Mouse (Mus musculus): ENCODE measurements around the gene Brpf1. TPM values are rescaled to one million over a fixed set of nuclear protein-coding genes. Genes with fewer than 3 reads are reported as not detected.
A peak's percentile ranks its signal among the peaks of the same experiment; 100 is the strongest.

Brpf1 gene
- polyA plus RNA-seq, 1 experiment: 6.0 TPM

DNA sequence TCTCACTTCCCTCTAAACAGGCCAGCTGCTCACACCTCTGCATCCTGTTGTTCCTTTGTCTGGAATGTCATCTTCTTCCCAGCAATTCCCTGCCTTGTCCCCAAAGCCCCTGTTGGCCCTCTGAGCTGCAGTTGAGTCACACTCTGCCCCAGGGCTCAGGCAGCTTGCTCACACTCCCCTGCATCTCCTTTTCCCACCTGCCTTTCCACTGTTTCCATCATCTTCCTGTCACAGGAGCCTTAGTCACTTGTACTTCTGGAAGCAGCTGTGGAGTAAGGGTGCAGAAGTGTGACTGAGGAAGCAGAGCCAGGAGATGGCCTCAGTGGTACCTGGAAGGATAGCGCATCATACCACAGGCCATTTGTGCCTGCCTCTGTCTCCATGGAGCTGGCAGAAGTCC lies 55.3 kb downstream of the Brpf1 start:
- no peak for TF ChIP-seq GATA1 (IDR thresholded peaks at IDR 0.05; ENCODE audit: low read length)
- no peak for TF ChIP-seq TAL1 (IDR thresholded peaks at IDR 0.05; ENCODE audit: low read length)
- Histone ChIP-seq H3K36me3 (ENCODE audit: control insufficient read depth) (peaks cover 10% of the 10 kb centered on the region), H3K9me3 (ENCODE audit: control insufficient read depth, low read length) (no peaks in the 10 kb centered on the region), H3K27me3 (ENCODE audit: control insufficient read depth) (no peaks in the 10 kb centered on the region; the same call in 1 of the 2 replicates), H3K4me1 (ENCODE audit: control insufficient read depth) (no peaks in the 10 kb centered on the region; the same call in 1 of the 2 replicates), H3K4me3 (replicated peaks) (no peak overlapping the region)

DNA sequence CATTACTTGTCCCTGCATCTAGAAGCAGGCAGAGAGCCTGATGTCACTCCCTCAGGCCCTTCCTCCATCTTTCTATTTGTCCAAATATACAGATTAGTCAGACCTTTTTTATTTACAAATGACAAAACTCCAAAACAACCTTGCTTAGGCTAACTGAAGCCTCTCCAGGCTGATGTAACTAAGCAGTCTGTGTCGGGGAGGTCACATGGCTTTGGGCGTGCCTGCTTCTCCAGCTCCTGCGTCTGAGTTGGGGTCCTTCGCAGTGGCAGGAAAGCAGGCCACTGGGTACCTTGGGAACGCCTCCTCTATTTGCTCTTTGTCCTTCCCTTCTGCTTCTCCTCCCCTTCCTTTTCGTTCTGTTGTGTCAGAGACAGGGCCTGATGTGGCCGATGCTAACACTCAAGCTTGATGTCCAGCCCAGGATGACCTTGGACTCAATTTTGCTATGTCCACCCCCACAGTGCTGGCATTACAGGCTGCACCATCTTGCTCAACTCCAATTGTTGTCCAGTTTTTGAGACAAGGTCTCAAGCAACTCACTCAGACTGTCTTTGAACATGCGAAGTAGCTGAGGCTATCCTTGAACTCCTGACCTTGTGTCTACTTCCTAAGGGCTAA lies 57.7 kb downstream of the Brpf1 start:
- H3K27me3 ChIP-seq (ENCODE audit: control insufficient read depth): no peaks in the 10 kb centered on the region
- H3K4me1 ChIP-seq (ENCODE audit: control insufficient read depth): no peaks in the 10 kb centered on the region; the same call in 1 of the 2 replicates
- TF ChIP-seq TAL1 (IDR thresholded peaks at IDR 0.05; ENCODE audit: low read length) (no peak), GATA1 (IDR thresholded peaks at IDR 0.05; ENCODE audit: low read length) (no peak)
- H3K36me3 ChIP-seq (ENCODE audit: control insufficient read depth): peaks cover 29% of the 10 kb centered on the region
- H3K9me3 ChIP-seq (ENCODE audit: control insufficient read depth, low read length): no peaks in the 10 kb centered on the region
- H3K4me3 ChIP-seq (replicated peaks): no peak overlapping the region

DNA sequence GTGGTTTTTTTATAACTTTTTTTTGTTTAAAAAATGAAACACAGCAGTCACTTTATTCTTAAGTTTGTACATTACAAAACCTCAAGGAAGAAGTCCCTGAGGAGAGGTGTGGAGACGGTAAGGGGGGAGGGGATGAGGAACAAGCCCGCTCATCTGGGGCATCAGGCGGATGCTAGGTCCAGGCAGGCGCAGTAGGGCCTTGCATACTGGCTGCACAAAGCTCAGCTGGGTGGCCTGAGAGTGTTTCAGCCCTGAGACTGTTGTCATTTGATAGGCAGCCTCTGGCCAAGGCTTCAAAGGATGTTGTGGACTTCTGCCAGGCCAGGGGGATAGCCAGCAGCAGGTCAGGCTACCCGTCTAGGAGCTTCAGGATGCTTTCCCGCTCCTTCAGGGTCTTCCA lies 59.7 kb downstream of the Brpf1 start:
- H3K27me3 ChIP-seq (ENCODE audit: control insufficient read depth): no peaks in the 10 kb centered on the region
- TF ChIP-seq GATA1 (IDR thresholded peaks at IDR 0.05; ENCODE audit: low read length) (no peak), TAL1 (IDR thresholded peaks at IDR 0.05; ENCODE audit: low read length) (no peak)
- H3K36me3 ChIP-seq (ENCODE audit: control insufficient read depth): peaks cover 50% of the 10 kb centered on the region
- no peak overlapping the region for H3K4me3 ChIP-seq (replicated peaks)
- no peaks in the 10 kb centered on the region for H3K9me3 ChIP-seq (ENCODE audit: control insufficient read depth, low read length)
- no peaks in the 10 kb centered on the region; the same call in 1 of the 2 replicates for H3K4me1 ChIP-seq (ENCODE audit: control insufficient read depth)

DNA sequence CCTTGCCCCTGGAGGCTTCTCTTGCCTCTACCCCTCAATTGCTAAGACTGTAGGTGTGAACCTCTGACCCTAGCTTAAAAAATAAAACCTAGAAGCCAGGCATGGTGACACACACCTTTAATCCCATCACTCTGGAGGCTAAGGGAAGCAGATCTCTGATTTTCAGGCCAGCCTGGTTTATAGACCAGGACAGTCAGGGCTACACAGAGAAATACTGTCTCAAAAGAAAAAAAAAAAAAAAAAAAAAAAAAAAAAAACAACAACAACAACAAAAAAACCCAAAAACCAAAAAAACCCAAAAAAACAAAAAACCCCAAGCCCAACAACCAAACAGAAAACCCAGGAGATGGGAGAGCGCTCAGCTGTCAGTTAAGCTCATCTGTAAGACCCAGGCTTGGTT lies 60.6 kb downstream of the Brpf1 start:
- TF ChIP-seq GATA1 (IDR thresholded peaks at IDR 0.05; ENCODE audit: low read length) (no peak), TAL1 (IDR thresholded peaks at IDR 0.05; ENCODE audit: low read length) (no peak)
- H3K9me3 ChIP-seq (ENCODE audit: control insufficient read depth, low read length): no peaks in the 10 kb centered on the region
- H3K27me3 ChIP-seq (ENCODE audit: control insufficient read depth): no peaks in the 10 kb centered on the region
- H3K36me3 ChIP-seq (ENCODE audit: control insufficient read depth): peaks cover 59% of the 10 kb centered on the region
- no peak overlapping the region for H3K4me3 ChIP-seq (replicated peaks)
- H3K4me1 ChIP-seq (ENCODE audit: control insufficient read depth): peaks cover 6% of the 10 kb centered on the region

DNA sequence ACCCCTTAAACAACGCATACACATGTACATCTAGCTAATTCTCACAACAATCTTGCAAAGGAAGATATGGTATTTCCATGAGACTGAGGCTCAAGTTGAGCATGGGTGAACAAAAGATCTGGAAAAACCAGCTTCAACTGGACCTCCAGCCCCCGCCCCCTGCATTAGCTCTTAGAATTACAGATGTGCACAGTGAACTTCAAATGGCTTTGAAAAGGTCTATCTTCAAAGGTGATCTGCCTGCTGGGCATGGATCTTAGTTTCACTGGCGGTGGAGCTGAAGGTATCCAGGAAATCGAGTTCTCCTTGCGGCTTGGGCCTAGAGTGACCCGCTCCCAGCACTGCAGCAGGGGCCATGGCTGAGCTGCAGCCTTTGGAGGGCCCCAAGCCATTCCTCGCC lies 61.2 kb downstream of the Brpf1 start:
- Histone ChIP-seq H3K36me3 (ENCODE audit: control insufficient read depth) (peaks cover 64% of the 10 kb centered on the region), H3K9me3 (ENCODE audit: control insufficient read depth, low read length) (no peaks in the 10 kb centered on the region), H3K4me1 (ENCODE audit: control insufficient read depth) (peaks cover 11% of the 10 kb centered on the region), H3K27me3 (ENCODE audit: control insufficient read depth) (no peaks in the 10 kb centered on the region), H3K4me3 (replicated peaks) (no peak overlapping the region)
- no peak for TF ChIP-seq TAL1 (IDR thresholded peaks at IDR 0.05; ENCODE audit: low read length)
- no peak for TF ChIP-seq GATA1 (IDR thresholded peaks at IDR 0.05; ENCODE audit: low read length)

DNA sequence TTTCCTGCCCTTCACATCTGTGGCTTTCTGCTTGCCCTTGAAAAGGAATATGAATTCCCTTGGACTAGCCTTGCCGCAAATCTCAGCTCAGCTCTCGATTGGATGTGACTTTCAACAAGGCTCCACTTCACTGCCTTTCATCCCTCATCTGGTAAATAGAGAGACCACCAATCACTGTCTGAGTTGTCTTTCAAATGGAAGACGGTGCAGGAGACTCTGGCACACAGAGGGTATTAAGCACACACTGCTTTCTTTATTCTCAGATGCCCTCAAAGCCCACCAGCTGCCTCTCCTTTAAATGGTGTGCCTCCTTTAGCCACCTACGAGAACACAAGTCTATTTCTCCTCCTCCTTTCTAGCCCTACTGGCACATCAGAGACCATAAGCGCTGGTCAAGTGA lies 61.6 kb downstream of the Brpf1 start:
- TF ChIP-seq GATA1 (IDR thresholded peaks at IDR 0.05; ENCODE audit: low read length) (no peak), TAL1 (IDR thresholded peaks at IDR 0.05; ENCODE audit: low read length) (no peak)
- Histone ChIP-seq H3K9me3 (ENCODE audit: control insufficient read depth, low read length) (no peaks in the 10 kb centered on the region), H3K4me1 (ENCODE audit: control insufficient read depth) (peaks cover 16% of the 10 kb centered on the region), H3K27me3 (ENCODE audit: control insufficient read depth) (no peaks in the 10 kb centered on the region), H3K4me3 (replicated peaks) (no peak overlapping the region), H3K36me3 (ENCODE audit: control insufficient read depth) (peaks cover 69% of the 10 kb centered on the region)

DNA sequence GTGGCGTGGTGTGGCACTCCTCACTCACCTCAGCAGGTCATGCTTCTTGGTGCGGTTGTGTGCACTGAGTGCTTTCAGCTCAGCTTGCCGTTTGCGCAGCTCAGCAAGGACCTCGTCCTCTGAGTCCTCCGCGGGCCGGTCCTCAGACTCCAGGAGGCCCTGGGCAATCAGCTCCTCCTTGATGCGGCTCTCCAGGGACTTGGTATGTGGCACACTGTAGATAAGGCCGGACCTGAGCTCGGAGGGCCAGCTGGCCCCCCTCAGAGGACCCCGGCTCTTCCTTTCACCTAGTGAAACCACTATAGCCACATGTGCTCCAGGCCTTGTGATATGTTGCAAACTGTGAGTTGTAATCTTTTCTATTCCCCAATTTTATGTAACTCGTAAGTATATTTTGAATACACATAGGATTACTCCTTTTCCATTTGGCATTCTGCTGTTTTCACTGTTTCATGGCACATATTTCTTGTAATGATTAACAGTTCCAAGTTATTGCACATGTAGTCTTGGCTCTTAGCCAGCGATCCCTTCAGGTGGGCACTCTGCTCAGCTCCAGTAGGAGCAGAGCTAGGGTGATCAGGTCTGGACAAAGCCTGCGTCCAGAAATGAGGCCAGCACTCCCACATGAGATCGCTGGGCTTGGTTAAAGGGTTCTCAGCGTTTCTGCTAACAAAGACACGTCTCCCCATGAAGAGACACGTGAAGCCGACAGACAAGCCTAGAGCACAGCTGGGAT lies 63.4 kb downstream of the Brpf1 start:
- H3K4me3 ChIP-seq (replicated peaks): no peak overlapping the region
- H3K9me3 ChIP-seq (ENCODE audit: control insufficient read depth, low read length): no peaks in the 10 kb centered on the region
- H3K36me3 ChIP-seq (ENCODE audit: control insufficient read depth): peaks cover 86% of the 10 kb centered on the region
- no peaks in the 10 kb centered on the region for H3K27me3 ChIP-seq (ENCODE audit: control insufficient read depth)
- TF ChIP-seq TAL1 (IDR thresholded peaks at IDR 0.05; ENCODE audit: low read length) (no peak), GATA1 (IDR thresholded peaks at IDR 0.05; ENCODE audit: low read length) (no peak)
- H3K4me1 ChIP-seq (ENCODE audit: control insufficient read depth): peaks cover 29% of the 10 kb centered on the region

DNA sequence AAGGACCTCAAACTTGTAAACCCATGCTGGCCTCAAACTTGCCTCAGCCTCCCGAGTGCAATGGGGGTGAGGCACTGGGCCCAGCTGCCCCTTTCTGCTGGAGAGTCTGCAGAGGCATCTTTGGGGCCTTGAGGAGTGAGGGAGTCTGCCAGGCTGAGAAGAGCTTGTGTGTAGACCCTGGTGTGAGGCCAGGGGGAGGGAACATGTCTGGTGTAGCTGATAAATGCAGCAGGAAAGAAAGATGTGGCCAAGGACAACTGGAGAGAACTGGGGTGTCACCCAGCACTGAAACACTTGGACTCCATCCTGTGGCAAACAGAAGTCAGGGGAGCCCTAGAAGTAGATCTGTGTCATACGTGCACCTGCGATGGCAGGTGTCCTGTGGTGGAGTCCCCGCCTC lies 66.6 kb downstream of the Brpf1 start:
- H3K4me3 ChIP-seq (replicated peaks): peak overlapping the region; percentile 10
- H3K4me1 ChIP-seq (ENCODE audit: control insufficient read depth): peaks cover 53% of the 10 kb centered on the region
- H3K36me3 ChIP-seq (ENCODE audit: control insufficient read depth): peaks cover 74% of the 10 kb centered on the region
- H3K27me3 ChIP-seq (ENCODE audit: control insufficient read depth): no peaks in the 10 kb centered on the region
- TF ChIP-seq TAL1 (IDR thresholded peaks at IDR 0.05; ENCODE audit: low read length) (0 out of 3 replicates have a peak, but pooled peaks have one; percentile 28), GATA1 (IDR thresholded peaks at IDR 0.05; ENCODE audit: low read length) (no peak)
- H3K9me3 ChIP-seq (ENCODE audit: control insufficient read depth, low read length): no peaks in the 10 kb centered on the region

Other genes with a start within 250 kb of the Brpf1 start
- 0.69 and 1.3 TPM in 2 replicates for gene Setd5, start 229.8 kb upstream of the Brpf1 start, polyA plus RNA-seq (2012)
- gene Lhfpl4, start 111.8 kb upstream of the Brpf1 start, polyA plus RNA-seq (2012): 0.01 TPM in 1 of 2 replicates, not detected in the other
- 11.4 and 14.2 TPM in 2 replicates for gene Mtmr14, start 69.3 kb upstream of the Brpf1 start, polyA plus RNA-seq (2012)
- 0.02 and 0.03 TPM in 2 replicates for gene Cpne9, start 24.8 kb upstream of the Brpf1 start, polyA plus RNA-seq (2012)
- 0.56 and 0.83 TPM in 2 replicates for gene Ogg1, start 19.8 kb downstream of the Brpf1 start, polyA plus RNA-seq (2012)
- 0.19 and 0.31 TPM in 2 replicates for gene Camk1, start 36.8 kb downstream of the Brpf1 start, polyA plus RNA-seq (2012)
- 13.9 and 15.1 TPM in 2 replicates for gene Tada3, start 70.7 kb downstream of the Brpf1 start, polyA plus RNA-seq (2012)
- gene Arpc4, start 71.0 kb downstream of the Brpf1 start, polyA plus RNA-seq (2012): 14.9 and 23.3 TPM in 2 replicates
- gene Ttll3, start 82.1 kb downstream of the Brpf1 start, polyA plus RNA-seq (2012): 0.16 and 0.34 TPM in 2 replicates
- gene Rpusd3, start 112.2 kb downstream of the Brpf1 start, polyA plus RNA-seq (2012): 9.0 and 14.6 TPM in 2 replicates
- gene Cidec, start 128.6 kb downstream of the Brpf1 start, polyA plus RNA-seq (2012): not detected in 2 replicates
- gene Jagn1, start 135.4 kb downstream of the Brpf1 start, polyA plus RNA-seq (2012): 0.23 and 0.38 TPM in 2 replicates
- gene Il17re, start 151.3 kb downstream of the Brpf1 start, polyA plus RNA-seq (2012): not detected in 2 replicates
- not detected in 2 replicates for gene Il17rc, start 164.3 kb downstream of the Brpf1 start, polyA plus RNA-seq (2012)
- gene Creld1, start 176.2 kb downstream of the Brpf1 start, polyA plus RNA-seq (2012): 0.38 and 0.61 TPM in 2 replicates
- gene Prrt3, start 194.8 kb downstream of the Brpf1 start, polyA plus RNA-seq (2012): 0.02 TPM in 1 of 2 replicates, not detected in the other
- gene Emc3, start 224.5 kb downstream of the Brpf1 start, polyA plus RNA-seq (2012): 2.4 and 2.6 TPM in 2 replicates
- gene Fancd2, start 224.5 kb downstream of the Brpf1 start, polyA plus RNA-seq (2012): 0.13 and 0.15 TPM in 2 replicates

Data from erythroblast, embryonic 14.5 days (primary cell).